Mouse (Mus musculus): ENCODE data around the gene Slain2. TPM values are rescaled to one million over a fixed set of nuclear protein-coding genes. Genes with fewer than 3 reads are reported as not detected.

Slain2 gene
- total and polyA plus RNA-seq, 3 experiments = 11.0 to 34.6 (median 27.5) TPM

DNA sequence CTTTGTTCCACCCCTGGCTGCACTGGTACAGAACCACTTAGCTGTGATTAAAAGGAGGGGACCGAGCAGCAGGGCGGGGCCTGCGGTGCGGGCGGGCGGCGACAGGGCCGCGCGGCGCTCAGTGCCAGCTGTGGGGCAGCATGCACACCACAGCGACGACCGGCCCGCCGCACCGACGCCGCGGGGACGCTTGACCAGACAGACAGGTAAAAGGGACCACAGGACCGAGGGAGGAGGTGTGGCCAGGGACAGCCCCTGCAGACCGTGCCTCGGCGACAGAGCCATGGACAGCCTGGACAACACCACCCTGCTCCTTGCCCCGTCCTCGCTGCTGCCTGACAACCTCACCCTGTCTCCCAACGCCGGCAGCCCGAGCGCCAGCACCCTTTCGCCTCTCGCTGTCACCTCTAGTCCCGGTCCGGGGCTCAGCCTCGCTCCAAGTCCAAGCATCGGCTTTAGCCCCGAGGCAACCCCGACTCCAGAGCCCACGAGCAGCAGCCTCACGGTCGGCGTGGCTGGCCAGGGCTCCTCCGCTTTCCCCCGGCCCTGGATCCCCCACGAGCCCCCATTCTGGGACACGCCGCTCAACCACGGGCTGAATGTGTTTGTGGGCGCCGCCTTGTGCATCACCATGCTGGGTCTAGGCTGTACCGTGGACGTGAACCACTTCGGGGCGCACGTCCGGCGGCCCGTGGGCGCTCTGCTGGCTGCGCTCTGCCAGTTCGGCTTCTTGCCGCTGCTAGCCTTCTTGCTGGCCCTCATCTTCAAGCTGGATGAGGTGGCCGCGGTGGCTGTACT, 92.9 kb downstream of the Slain2 start, which contains the start of gene Slc10a4:
TSS of gene Slc10a4 (plus strand) at position 100 of the 798 bp plus-strand sequence.
- dilution Hi-C loops (cut with MboI; ENCODE audit: extremely low pct_ligation_motif_present, extremely low pct_unique_long_range_greater_than_20kb, low sequenced_read_pairs) (no loop called here), in situ Hi-C loops (cut with MboI; ENCODE audit: low pct_ligation_motif_present, low pct_unique_long_range_greater_than_20kb, low sequenced_read_pairs) (no loop called here)
- Histone ChIP-seq H3K9ac (ENCODE audit: insufficient read depth, low read depth) (no peak within 1 kb of the TSS), H3K9me3 (replicated peaks; ENCODE audit: low read length) (no peaks in the 10 kb centered on the region), H3K4me1 (ENCODE audit: control insufficient read depth in 1 of 2, insufficient read depth in 2 of 2) (peaks cover 0 to 3% of the 10 kb centered on the region in 2 experiments; a peak in 1 of 4 replicates), H3K79me2 (replicated peaks; ENCODE audit: control insufficient read depth, extremely low read depth, insufficient read depth, poor library complexity, severe bottlenecking) (no peaks in the 10 kb centered on the region), H3K27me3 (replicated peaks) (no peaks in the 10 kb centered on the region), H3K36me3 (replicated peaks in 1 of 2; ENCODE audit: control insufficient read depth in 1 of 2, insufficient read depth in 1 of 2, low read length in 1 of 2) (no peaks in the 10 kb centered on the region), H3K27ac (ENCODE audit: insufficient read depth, low read depth) (no peak within 1 kb of the TSS), H3K4me3 (replicated peaks in 1 of 3; ENCODE audit: low read depth in 2 of 3, low read length in 2 of 3, poor library complexity in 1 of 3) (no peak within 1 kb of the TSS), H3K4me2 (ENCODE audit: insufficient read depth, low read depth, poor library complexity, severe bottlenecking) (no peak within 1 kb of the TSS)
- TF ChIP-seq MAZ (IDR thresholded peaks at IDR 0.05; ENCODE audit: low read depth, low read length) = no peak
- TF ChIP-seq ZC3H11A (IDR thresholded peaks at IDR 0.05; ENCODE audit: low read depth, low read length) = no peak
- TF ChIP-seq SIN3A (IDR thresholded peaks at IDR 0.05; ENCODE audit: low read length) = no peak
- no peak for TF ChIP-seq GABPA (IDR thresholded peaks at IDR 0.05; ENCODE audit: insufficient replicate concordance, low read depth, low read length)
- no peak for DNase-seq (ENCODE audit: extremely low read depth)

- Histone ChIP-seq H3K79me2 (replicated peaks; ENCODE audit: control insufficient read depth, extremely low read depth, insufficient read depth, poor library complexity, severe bottlenecking) (no peaks in the 10 kb centered on the region), H3K4me3 (replicated peaks in 1 of 3; ENCODE audit: low read depth in 2 of 3, low read length in 2 of 3, poor library complexity in 1 of 3) (no peak overlapping the region), H3K9ac (ENCODE audit: insufficient read depth, low read depth) (no peak overlapping the region), H3K27ac (ENCODE audit: insufficient read depth, low read depth) (no peak overlapping the region), H3K36me3 (replicated peaks in 1 of 2; ENCODE audit: control insufficient read depth in 1 of 2, insufficient read depth in 1 of 2, low read length in 1 of 2) (no peaks in the 10 kb centered on the region), H3K4me2 (ENCODE audit: insufficient read depth, low read depth, poor library complexity, severe bottlenecking) (no peak overlapping the region), H3K9me3 (replicated peaks; ENCODE audit: low read length) (no peaks in the 10 kb centered on the region), H3K4me1 (ENCODE audit: control insufficient read depth in 1 of 2, insufficient read depth in 2 of 2) (peaks cover 0 to 3% of the 10 kb centered on the region in 2 experiments; a peak in 1 of 4 replicates), H3K27me3 (replicated peaks) (no peaks in the 10 kb centered on the region)
- no peak for TF ChIP-seq MXI1 (IDR thresholded peaks at IDR 0.05; ENCODE audit: low read depth, low read length)
- TF ChIP-seq JUN (IDR thresholded peaks at IDR 0.05; ENCODE audit: insufficient read depth, low read depth, low read length) = no peak
- TF ChIP-seq USF1 (IDR thresholded peaks at IDR 0.05; ENCODE audit: low read depth, low read length) = no peak
- no peak for TF ChIP-seq ETS1 (conservative IDR thresholded peaks at IDR 0.05; ENCODE audit: low read depth, low read length)
- TF ChIP-seq NELFE (IDR thresholded peaks at IDR 0.05; ENCODE audit: low read depth, low read length) = no peak
- no peak for TF ChIP-seq MYC (IDR thresholded peaks at IDR 0.05; ENCODE audit: low read depth, low read length)
- no peak for TF ChIP-seq MAFK (IDR thresholded peaks at IDR 0.05; ENCODE audit: insufficient replicate concordance, low read length)
- TF ChIP-seq UBTF (IDR thresholded peaks at IDR 0.05; ENCODE audit: low read depth, low read length) = no peak
- TF ChIP-seq POLR2A (IDR thresholded peaks at IDR 0.05; ENCODE audit: low read depth, low read length) = no peak
- no peak for TF ChIP-seq EP300 (IDR thresholded peaks at IDR 0.05; ENCODE audit: low read length)
- no peak for DNase-seq (ENCODE audit: extremely low read depth)
- dilution Hi-C loops (cut with MboI; ENCODE audit: extremely low pct_ligation_motif_present, extremely low pct_unique_long_range_greater_than_20kb, low sequenced_read_pairs) = no loop called here
- in situ Hi-C loops (cut with MboI; ENCODE audit: low pct_ligation_motif_present, low pct_unique_long_range_greater_than_20kb, low sequenced_read_pairs) = no loop called here
Observed at GRCm38 (mm10) chr5:73007582-73007959, 93.5 kb downstream of the Slain2 start.
